Mouse (Mus musculus): ENCODE measurements around the gene Csrp3. TPM values are rescaled to one million over a fixed set of nuclear protein-coding genes. Genes with fewer than 3 reads are reported as not detected.
A peak's percentile ranks its signal among the peaks of the same experiment; 100 is the strongest.

Gene Csrp3
- total RNA-seq, 1 experiment from 2014 or later: 20.8 TPM

DNA sequence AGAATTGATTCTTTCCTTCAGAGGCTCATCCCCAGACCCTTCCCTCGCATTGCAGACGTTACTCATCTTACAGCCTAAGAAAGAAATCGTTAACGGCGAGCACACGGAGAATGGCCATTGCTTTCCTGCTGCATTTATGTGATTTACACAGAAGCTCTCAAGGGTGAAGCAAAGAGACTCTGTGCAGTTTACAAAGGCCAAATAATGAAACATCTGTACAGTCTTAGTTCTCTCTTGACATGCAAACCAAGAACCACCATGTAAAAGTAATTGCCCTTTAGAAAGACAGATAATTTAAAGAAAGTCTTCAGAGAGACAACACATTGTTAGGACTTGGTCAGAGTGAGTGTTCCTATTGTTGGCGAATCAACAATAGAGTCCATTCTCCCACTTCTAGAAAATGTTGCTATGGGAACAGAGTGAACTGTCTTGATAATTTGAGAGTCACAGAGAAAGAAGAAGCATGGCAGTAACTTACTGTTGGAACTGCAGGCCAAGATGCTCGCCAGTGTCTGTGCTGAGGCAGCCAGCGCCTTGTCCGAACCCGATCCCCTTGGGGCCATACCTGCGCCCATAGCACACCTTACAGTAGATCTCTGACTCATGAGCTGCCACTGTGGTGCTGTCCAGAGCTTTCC, 12.7 kb downstream of the Csrp3 start:
- no peak for ATAC-seq (replicated peaks; ENCODE audit: low read depth, poor library complexity, severe bottlenecking)

GRCm38 (mm10) chr7:48834371-48834970, 13.4 kb downstream of the Csrp3 start:
- no peak for ATAC-seq (replicated peaks; ENCODE audit: low read depth, poor library complexity, severe bottlenecking)

GRCm38 (mm10) chr7:48832735-48833134, 15.1 kb downstream of the Csrp3 start:
- no peak for ATAC-seq (replicated peaks; ENCODE audit: low read depth, poor library complexity, severe bottlenecking)

- ATAC-seq (replicated peaks; ENCODE audit: low read depth, poor library complexity, severe bottlenecking): no peak
Measured at GRCm38 (mm10) chr7:48830395-48830794, 17.4 kb downstream of the Csrp3 start.

DNA sequence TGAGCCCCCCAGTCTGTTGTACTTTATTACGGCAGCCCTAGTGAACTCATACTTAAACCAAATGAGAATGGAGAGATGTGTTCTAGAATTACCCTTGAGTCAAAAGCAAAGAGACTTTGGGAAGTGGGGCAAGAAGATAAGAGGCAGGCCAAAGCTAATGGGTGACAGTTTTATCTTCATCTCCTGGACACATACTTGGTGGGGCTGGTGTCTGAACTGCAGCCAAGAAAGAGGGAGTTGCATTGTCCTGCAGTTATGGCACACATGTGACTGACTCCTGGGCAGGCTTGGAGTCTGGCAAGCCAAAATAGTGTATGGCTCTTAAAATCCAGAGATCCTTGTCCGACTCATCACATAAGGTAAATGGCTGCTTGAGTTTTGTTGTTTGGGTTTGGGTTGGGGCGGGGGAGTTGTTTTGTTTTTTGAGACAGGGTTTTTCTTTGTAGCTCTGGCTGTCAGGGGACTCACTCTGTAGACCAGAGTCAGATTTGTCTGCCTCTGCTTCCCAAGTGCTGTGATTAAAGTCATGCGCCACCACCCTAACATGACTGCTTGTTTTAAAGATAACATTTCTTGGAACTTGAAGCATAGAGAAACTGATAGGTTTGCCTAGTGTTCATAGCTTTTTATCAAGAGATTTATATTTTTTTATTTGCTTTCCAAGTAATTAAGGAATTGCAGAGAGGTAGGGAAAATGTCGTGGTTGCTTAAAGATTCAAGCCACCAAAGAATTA, 18.5 kb downstream of the Csrp3 start:
- no peak for ATAC-seq (replicated peaks; ENCODE audit: low read depth, poor library complexity, severe bottlenecking)

DNA sequence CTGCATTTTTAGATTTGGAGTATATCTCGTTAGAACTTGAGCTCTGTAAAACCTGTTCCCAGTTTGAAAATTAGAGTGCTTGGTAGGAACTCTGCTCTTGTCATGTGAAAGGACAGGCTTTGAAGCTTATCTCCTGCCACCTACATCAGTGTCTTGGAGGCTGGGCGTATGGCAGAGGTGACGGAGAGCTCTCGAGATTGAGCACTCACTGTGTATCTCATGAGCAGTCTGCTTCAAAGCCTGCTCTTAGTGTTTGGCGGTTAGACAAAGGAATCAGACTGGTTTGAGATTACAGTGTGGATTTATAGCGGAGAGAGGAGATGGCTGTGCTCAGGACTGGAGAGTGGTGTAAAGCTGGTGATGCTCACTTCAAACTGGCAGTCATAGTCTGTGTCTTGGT, 22.7 kb downstream of the Csrp3 start:
- no peak for ATAC-seq (replicated peaks; ENCODE audit: low read depth, poor library complexity, severe bottlenecking)

DNA sequence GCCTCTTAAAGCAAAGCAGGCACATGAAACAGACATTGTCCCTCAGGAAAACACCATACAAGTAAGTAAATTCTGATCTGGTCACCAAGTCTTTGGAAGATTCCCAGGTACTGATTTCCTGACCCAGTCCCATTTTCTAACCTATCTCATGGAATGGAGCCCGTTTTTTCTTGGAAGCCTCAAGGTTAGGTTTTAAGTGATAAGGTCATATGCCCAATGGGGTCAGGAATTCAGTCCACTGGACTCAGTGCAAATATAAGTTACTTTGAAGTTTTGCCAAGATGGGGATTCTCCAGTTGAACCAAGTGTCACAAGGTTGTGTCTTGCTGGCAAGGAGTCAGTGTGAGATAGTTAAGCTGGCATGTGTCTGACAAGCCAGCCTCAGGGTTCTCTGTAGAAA, 23.2 kb downstream of the Csrp3 start:
- no peak for ATAC-seq (replicated peaks; ENCODE audit: low read depth, poor library complexity, severe bottlenecking)

DNA sequence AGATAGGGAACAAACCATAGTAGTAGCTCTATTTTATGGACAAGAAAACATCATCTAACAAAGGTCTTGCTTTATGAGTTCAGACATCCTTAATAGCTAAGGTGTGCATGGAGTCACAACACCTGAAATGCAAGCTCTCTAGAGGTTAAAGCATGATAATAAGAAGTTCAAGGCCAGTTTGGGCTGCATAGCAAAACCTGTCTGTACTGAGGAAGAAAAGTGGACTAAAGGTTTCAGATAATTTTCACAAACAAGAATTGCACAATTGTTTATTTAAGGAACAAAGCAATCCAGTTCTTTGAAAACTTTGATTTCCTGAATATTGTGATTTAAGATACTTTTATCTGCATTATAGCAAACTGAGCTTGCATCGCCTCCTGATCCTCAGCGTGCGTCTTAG, 24.2 kb downstream of the Csrp3 start:
- ATAC-seq (replicated peaks; ENCODE audit: low read depth, poor library complexity, severe bottlenecking): no peak

- no peak for ATAC-seq (replicated peaks; ENCODE audit: low read depth, poor library complexity, severe bottlenecking)
Measured at GRCm38 (mm10) chr7:48821654-48822053, 26.2 kb downstream of the Csrp3 start.

- ATAC-seq (replicated peaks; ENCODE audit: low read depth, poor library complexity, severe bottlenecking): no peak
Measured at GRCm38 (mm10) chr7:48813594-48813993, 34.2 kb downstream of the Csrp3 start.

DNA sequence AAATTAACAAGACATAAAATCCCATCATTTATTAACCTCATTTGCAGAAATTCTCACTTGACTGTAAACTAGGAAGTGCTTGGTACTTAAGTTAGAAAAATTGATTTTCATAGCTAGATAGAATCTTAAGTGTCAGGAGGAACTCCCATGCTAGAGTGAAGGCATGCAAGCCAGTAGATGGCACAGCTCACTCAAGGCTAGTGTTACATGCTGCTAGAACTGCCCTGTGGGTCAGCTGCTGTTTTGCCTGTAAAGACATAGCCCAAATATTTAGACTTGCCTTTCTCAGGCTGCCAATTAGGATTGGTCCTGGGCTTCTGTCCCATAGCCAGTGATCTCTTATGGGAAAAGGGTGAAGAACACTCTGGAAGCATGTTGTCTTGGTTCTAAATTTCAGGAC, 35.5 kb downstream of the Csrp3 start:
- ATAC-seq (replicated peaks; ENCODE audit: low read depth, poor library complexity, severe bottlenecking): 0 out of 2 replicates have a peak, but pooled peaks have one; percentile 42

DNA sequence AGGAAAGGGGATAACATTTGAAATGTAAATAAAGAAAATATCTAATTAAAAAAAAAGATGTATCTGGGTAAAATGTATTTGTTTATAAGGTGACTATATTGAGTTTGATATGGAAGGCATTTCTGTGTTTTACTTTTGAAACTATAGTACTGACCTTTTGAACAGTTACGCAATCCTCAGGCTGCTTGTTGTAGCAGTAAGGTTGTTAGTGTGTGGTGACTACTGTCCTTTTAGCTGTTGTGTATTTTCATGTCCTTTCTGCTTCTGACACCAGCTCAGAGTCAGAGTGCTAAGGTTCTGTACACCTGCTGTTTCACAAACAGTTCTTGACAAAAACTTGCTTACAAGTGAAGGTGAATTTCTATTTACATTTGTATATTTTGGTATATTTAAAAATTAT, 37.2 kb downstream of the Csrp3 start:
- no peak for ATAC-seq (replicated peaks; ENCODE audit: low read depth, poor library complexity, severe bottlenecking)

DNA sequence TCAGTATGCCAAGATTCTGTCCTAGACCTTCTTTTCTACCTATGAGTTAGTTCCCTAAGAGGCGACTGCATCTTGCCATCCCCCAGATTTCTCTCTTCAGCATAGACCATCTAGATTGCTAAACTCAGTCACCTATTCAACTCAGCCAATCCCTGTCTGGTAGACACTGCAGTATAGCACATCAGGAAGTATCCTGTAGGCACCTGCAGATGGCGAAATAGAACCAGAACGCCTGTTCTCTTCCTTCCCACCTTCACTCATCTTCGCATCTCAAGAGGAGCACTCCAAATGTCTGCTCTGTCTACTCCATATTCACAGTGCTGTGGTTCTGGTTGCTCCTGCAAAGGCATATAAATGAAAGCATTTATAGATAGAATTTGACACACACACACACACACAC, 41.2 kb downstream of the Csrp3 start:
- no peak for ATAC-seq (replicated peaks; ENCODE audit: low read depth, poor library complexity, severe bottlenecking)

DNA sequence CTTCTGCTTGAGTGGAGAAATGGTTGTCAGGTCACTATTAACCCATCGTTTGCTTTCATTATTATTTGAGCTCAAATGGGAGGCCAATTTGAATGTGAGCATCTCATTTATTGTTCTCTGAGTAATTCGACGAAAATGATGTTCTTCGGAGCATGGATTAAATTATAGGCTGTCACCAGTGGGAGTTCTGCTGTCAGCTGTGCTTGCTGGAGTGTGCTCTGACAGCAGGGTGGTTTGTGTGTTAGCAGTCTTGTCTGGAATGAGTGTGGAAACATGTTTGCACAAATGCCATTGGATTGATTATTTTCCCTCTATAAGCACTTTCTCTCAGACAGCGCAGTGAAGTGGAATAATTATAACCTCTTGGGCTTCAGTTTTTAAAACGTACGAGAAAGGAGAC, 44.5 kb downstream of the Csrp3 start:
- no peak for ATAC-seq (replicated peaks; ENCODE audit: low read depth, poor library complexity, severe bottlenecking)

DNA sequence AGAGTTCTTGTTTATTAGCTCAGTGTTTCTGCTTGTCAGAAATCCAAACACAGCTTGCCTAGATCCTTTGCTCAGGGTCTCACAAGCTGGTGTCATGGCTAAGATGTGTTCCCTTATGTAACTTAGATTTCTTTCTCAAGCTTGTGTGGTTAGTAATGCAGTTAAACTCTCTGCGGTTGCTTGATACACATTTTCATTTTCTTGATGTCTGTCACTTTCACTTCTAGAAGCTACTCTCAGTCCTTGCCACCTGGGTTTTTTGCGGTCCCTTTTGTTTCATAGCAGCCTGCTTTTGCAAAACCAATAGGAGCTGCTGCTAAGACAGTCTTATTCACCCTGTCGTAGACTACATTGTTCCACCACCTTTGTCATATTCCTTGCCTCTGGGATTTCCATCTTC, 52.7 kb downstream of the Csrp3 start:
- peak; percentile 67 for ATAC-seq (replicated peaks; ENCODE audit: low read depth, poor library complexity, severe bottlenecking)

- no peak for ATAC-seq (replicated peaks; ENCODE audit: low read depth, poor library complexity, severe bottlenecking)
Measured at GRCm38 (mm10) chr7:48791412-48791811, 56.4 kb downstream of the Csrp3 start.

DNA sequence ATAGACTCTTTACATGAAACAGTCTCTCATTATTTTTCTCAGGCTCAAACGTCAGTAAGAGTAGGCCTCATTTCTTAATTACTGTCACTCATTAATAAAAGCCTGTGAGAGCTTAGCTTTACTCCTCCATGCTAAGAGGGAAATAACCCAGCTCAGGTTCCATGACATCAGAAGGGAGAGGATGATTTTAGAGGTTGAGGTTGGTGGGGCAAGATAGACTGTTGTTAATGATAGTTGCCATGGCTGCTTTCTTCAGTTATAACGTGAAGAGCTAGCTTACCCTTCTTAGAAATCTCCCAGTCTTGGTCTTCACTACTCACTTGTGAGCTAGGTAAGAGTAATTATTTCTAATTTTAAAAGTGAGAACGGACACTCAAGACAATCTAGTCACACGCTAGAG, 57.7 kb downstream of the Csrp3 start:
- ATAC-seq (replicated peaks; ENCODE audit: low read depth, poor library complexity, severe bottlenecking): peak; percentile 24; the same call in 1 of the 2 replicates

DNA sequence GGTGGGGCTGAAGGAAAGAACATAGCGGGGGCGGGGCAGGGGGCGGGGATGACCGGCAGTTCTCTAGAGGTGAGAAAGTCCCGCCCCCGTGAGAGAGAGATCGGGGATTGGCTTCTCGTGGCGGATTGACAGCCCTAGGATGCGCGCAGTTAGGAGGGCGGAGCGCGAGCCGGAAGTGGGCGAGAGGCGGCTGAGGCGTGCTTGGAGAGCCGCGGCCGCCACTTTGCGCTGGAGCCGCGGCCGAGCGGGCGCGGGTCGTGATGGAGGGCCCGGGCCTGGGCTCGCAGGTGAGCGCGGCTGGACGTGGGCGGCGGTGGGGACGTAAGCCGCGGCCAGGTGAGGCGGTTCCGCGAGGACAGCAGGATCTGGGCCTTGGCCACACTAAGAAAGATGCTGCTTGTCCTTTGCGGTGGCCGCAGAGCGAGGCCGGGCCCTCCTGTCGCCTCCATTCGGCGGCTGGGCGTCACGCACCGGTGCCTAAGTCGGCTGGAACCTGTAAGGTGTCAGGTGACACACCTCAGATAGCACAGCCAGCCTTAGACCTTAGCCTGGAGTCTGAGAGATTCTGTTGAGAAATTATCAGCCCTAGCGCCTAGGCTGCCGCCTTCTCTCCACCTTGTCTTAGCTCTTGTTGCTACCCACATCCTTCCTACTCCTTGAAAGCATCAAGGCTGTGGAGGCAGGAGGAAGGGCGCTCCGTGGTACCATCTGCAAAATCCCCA, 58.8 kb downstream of the Csrp3 start, which contains the start of gene Zdhhc13:
Zdhhc13 (plus strand) TSS at position 153 of the 722 bp plus-strand sequence.
- peak; percentile 92 for ATAC-seq (replicated peaks; ENCODE audit: low read depth, poor library complexity, severe bottlenecking)

DNA sequence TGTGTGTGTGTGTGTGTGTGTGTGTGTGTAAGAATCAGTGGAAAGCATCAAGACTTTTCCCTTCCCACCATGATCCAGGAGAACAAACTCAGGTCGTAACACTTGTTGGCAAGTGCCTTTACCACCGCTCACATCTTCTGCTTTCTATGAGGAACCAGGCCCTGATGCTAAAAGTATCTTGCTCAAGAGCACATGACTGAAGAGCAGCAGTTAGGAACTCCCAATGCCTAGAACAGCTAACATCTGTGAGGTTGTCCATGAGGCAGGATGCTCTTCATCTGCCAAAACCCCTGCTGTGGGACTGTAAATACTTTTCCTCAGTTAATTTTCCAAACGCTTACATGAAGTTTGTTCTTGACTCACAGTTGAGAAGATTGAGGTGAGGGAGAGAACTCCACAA, 59.5 kb downstream of the Csrp3 start:
- ATAC-seq (replicated peaks; ENCODE audit: low read depth, poor library complexity, severe bottlenecking): peak; percentile 57

DNA sequence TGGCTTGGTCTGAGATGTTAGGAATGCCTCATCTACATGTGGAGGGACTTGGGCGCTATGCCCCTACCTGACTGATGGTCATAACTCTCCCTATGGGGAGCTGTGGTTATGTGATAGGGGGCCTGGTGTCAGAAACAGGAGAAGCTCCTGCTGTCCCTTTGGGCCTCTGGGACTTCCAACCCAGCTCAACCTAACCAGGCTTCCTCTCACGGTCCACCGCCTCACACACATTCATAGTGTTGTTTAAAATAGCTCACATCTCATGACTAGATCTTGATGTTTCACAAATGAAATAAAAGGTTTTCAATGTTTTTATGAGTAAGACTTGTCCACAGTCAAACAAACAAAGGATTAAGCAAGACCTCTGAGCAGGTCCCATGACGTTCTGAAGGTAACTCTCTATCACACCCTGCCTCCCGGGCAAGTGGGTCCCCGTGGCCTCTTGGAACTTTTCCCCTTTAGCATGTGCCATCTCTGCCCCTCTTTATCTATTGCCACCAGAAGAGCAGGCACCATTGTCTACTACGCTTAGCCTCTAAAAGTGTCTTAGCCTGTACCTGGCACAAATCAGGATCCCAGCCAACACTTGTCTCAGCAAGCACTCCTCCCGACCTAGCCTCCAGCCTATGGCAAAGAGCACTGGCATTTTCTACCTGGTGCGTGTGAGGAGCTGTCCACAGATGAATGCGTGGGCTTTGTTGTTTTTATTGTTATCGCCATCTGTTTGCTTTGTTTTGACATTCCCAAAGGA, 62.9 kb downstream of the Csrp3 start:
- ATAC-seq (replicated peaks; ENCODE audit: low read depth, poor library complexity, severe bottlenecking): no peak
